Mouse (Mus musculus): Measurements from ENCODE around the gene Col6a4.

GRCm38 (mm10) chr9:106053446-106053845 is 43.1 kb downstream of the Col6a4 start:
- no peak for TF ChIP-seq EP300 (IDR thresholded peaks at IDR 0.05; ENCODE audit: low read depth)
- no peak for TF ChIP-seq CTCF (IDR thresholded peaks at IDR 0.05; ENCODE audit: low read depth)

All from liver, embryonic 14.5 days (tissue).